Mouse (Mus musculus): ENCODE results near the gene Gm5089. TPM values are rescaled to one million over a fixed set of nuclear protein-coding genes. Genes with fewer than 3 reads are reported as not detected.

The Gm5089 gene
- polyA plus RNA-seq (2014; fragmentation: Nextera tagmentation; extraction: Ambion mirVana): 0.50 and 1.2 TPM in 2 replicates

GRCm38 (mm10) chr14:122450496-122451382 is at the start of gene Gm5089:
TSS of gene Gm5089 (minus strand) at chr14:122451115.
- ATAC-seq (ENCODE audit: low FRiP score): peak; percentile 41; the same call in 1 of the 2 replicates
- H3K36me3 ChIP-seq (replicated peaks; ENCODE audit: control insufficient read depth, insufficient read depth): no peaks in the 10 kb centered on the region
- peak within 1 kb of the TSS; percentile 80 for H3K27ac ChIP-seq
- peaks cover 25% of the 10 kb centered on the region for H3K4me1 ChIP-seq (replicated peaks; ENCODE audit: control insufficient read depth, insufficient read depth, low read length)
- no peaks in the 10 kb centered on the region for H3K9me3 ChIP-seq (ENCODE audit: control insufficient read depth, low read length)
- peak; percentile 26 for DNase-seq (ENCODE audit: low spot score)
- WGBS: under 1% methylated on average over 58 of the region's 59 CpGs
- peak within 1 kb of the TSS; percentile 64 for H3K9ac ChIP-seq
- peak within 1 kb of the TSS; percentile 62 for H3K4me2 ChIP-seq (replicated peaks)
- H3K4me3 ChIP-seq (replicated peaks; ENCODE audit: low read length): peak within 1 kb of the TSS; percentile 40
- H3K27me3 ChIP-seq (ENCODE audit: control insufficient read depth, insufficient read depth, low read length): peaks cover 76% of the 10 kb centered on the region

DNA sequence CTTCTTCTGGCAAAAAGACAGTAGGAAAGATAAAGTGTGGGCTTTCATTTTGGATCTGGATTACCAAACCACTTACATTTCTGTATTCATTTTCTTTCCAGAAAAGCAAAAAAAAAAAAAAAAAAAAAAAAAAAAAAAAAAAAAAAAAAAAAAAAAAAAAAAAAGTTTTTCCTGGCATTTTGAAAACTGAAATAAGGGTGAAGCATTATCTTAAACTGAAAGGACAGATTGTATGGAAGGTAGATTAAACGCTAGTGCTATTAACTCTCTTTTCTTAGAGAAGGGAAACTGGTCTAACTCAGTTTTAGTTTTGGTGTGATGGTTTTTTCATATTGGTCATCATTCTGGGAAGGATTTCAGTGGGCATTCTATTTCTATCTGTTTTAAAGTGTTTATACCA is 41.1 kb upstream of the Gm5089 start:
- Histone ChIP-seq H3K9ac (no peak overlapping the region), H3K27me3 (ENCODE audit: control insufficient read depth, insufficient read depth, low read length) (peaks cover 56% of the 10 kb centered on the region), H3K4me3 (replicated peaks; ENCODE audit: low read length) (no peak overlapping the region), H3K4me1 (replicated peaks; ENCODE audit: control insufficient read depth, insufficient read depth, low read length) (no peaks in the 10 kb centered on the region), H3K36me3 (replicated peaks; ENCODE audit: control insufficient read depth, insufficient read depth) (no peaks in the 10 kb centered on the region), H3K27ac (no peak overlapping the region), H3K4me2 (replicated peaks) (no peak overlapping the region), H3K9me3 (ENCODE audit: control insufficient read depth, low read length) (peaks cover 3% of the 10 kb centered on the region; the same call in 1 of the 2 replicates)
- WGBS: 64% methylated on average over 1 of the region's 1 CpGs
- ATAC-seq (ENCODE audit: low FRiP score): no peak
- DNase-seq (ENCODE audit: low spot score): no peak

DNA sequence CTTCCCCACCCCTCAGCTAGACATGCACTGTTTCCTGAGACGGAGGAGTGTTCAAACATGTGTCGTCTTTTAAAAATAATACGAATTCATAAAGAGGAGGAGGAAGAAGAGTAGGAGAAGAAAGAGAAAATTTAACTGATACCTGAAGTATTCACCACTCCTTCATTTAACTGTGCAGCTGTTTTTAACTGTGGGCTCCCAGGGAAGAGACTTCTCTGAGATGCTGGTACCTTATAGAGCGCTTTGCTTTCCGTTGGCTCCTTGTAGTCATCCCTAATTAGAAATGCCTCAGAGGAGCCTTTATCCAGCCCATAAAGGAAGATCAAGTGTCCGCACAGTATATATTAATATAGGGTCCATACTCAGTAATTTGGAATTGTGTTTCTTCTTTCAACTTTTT is 40.6 kb upstream of the Gm5089 start:
- Histone ChIP-seq H3K27me3 (ENCODE audit: control insufficient read depth, insufficient read depth, low read length) (peaks cover 61% of the 10 kb centered on the region), H3K9ac (no peak overlapping the region), H3K36me3 (replicated peaks; ENCODE audit: control insufficient read depth, insufficient read depth) (no peaks in the 10 kb centered on the region), H3K9me3 (ENCODE audit: control insufficient read depth, low read length) (peaks cover 3% of the 10 kb centered on the region; the same call in 1 of the 2 replicates), H3K4me3 (replicated peaks; ENCODE audit: low read length) (no peak overlapping the region), H3K27ac (no peak overlapping the region), H3K4me1 (replicated peaks; ENCODE audit: control insufficient read depth, insufficient read depth, low read length) (no peaks in the 10 kb centered on the region), H3K4me2 (replicated peaks) (no peak overlapping the region)
- no peak for ATAC-seq (ENCODE audit: low FRiP score)
- DNase-seq (ENCODE audit: low spot score): no peak
- WGBS: 59% methylated on average over 6 of the region's 6 CpGs

DNA sequence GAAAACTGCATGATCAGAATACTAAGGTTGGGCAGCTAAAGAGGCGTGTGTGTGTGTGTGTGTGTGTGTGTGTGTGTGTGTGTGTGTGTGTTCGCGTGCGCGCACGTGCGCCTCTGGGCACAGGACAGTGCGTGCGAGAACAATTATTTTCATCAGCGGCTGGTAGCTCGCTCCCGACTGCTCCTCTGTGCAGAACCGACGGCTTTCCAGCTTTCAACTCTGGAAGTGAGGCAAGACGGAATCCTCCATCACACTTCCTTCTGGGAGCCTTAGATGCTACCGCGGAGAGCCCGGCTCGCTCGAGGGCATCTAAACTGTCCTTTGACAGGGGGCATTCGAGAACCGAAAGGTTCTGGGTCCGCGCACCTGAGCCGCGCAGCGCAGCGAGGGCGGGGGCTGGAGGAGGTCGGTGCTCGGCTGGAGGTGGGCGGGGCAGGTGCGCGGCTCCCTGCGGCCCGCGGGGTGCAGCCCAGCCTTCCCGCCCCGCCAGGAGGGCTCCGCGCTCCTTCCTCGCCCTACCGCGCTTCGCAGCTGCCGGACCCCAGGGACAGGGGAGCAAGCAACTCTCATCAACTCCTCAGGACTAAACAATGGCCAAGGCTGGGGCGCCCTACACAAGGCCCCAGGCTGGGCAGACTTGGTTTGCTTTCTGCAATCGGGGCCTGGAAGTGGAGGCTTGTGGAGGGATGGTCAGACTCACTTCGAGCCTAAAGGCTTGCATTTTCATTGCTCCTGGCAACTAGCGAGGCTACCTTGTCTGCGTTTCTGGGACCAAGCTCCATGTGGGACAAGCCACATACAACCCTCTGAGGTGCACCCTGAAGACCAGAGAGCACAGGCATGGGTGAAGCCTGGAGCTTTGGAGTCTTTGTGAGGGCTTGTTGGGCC is 39.8 kb upstream of the Gm5089 start, which contains the start of gene Gm10837:
Gm10837 (plus strand) TSS at position 146 of the 888 bp plus-strand sequence.
- H3K4me1 ChIP-seq (replicated peaks; ENCODE audit: control insufficient read depth, insufficient read depth, low read length): no peaks in the 10 kb centered on the region
- peaks cover 3% of the 10 kb centered on the region; the same call in 1 of the 2 replicates for H3K9me3 ChIP-seq (ENCODE audit: control insufficient read depth, low read length)
- peaks cover 70% of the 10 kb centered on the region for H3K27me3 ChIP-seq (ENCODE audit: control insufficient read depth, insufficient read depth, low read length)
- peak within 1 kb of the TSS; percentile 27 for H3K4me3 ChIP-seq (replicated peaks; ENCODE audit: low read length)
- no peaks in the 10 kb centered on the region for H3K36me3 ChIP-seq (replicated peaks; ENCODE audit: control insufficient read depth, insufficient read depth)
- DNase-seq (ENCODE audit: low spot score) (no peak), ATAC-seq (ENCODE audit: low FRiP score) (peak; percentile 73)
- peak within 1 kb of the TSS; percentile 51 for H3K9ac ChIP-seq
- peak within 1 kb of the TSS; percentile 68 for H3K27ac ChIP-seq
- H3K4me2 ChIP-seq (replicated peaks): peak within 1 kb of the TSS; percentile 48
- WGBS: 2% methylated on average over 49 of the region's 51 CpGs

GRCm38 (mm10) chr14:122489686-122490414 is 38.9 kb upstream of the Gm5089 start:
- H3K27me3 ChIP-seq (ENCODE audit: control insufficient read depth, insufficient read depth, low read length): peaks cover 77% of the 10 kb centered on the region
- peak; percentile 65 for DNase-seq (ENCODE audit: low spot score)
- no peaks in the 10 kb centered on the region for H3K4me1 ChIP-seq (replicated peaks; ENCODE audit: control insufficient read depth, insufficient read depth, low read length)
- 0 out of 2 replicates have a peak overlapping the region, but pooled peaks have one; percentile 27 for H3K4me3 ChIP-seq (replicated peaks; ENCODE audit: low read length)
- peak overlapping the region; percentile 48 for H3K4me2 ChIP-seq (replicated peaks)
- peaks cover 3% of the 10 kb centered on the region; the same call in 1 of the 2 replicates for H3K9me3 ChIP-seq (ENCODE audit: control insufficient read depth, low read length)
- H3K36me3 ChIP-seq (replicated peaks; ENCODE audit: control insufficient read depth, insufficient read depth): no peaks in the 10 kb centered on the region
- ATAC-seq (ENCODE audit: low FRiP score): no peak
- 1% methylated on average over 12 of the region's 12 CpGs for WGBS
- H3K27ac ChIP-seq: peak overlapping the region; percentile 68; the same call in 1 of the 2 replicates
- peak overlapping the region; percentile 51; the same call in 1 of the 2 replicates for H3K9ac ChIP-seq

DNA sequence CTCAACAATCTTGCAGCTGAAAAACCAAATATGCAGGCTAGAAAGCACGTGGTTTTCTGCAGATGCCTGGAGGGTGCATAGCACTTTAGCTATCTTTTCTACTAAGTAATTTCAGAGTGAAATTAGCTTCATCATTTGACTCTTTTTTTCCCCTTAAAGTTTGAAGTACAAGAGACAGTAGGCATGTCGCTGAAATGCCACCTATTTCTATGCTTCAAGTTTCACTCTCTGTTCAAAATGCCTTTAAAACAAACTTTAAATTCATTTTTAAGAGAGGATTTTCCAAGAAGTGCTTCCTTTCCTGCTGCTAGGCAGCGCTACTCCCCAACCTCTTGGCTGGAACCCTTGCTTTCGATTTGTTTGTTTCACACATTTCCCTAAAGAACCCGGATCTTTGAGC is 38.1 kb upstream of the Gm5089 start:
- peak; percentile 62 for DNase-seq (ENCODE audit: low spot score)
- no peak for ATAC-seq (ENCODE audit: low FRiP score)
- Histone ChIP-seq H3K9me3 (ENCODE audit: control insufficient read depth, low read length) (peaks cover 3% of the 10 kb centered on the region; the same call in 1 of the 2 replicates), H3K4me3 (replicated peaks; ENCODE audit: low read length) (0 out of 2 replicates have a peak overlapping the region, but pooled peaks have one; percentile 2), H3K4me1 (replicated peaks; ENCODE audit: control insufficient read depth, insufficient read depth, low read length) (0 out of 2 replicates have a peak, but pooled peaks cover 3% of the 10 kb centered on the region), H3K9ac (no peak overlapping the region; the same call in 1 of the 2 replicates), H3K27ac (no peak overlapping the region; the same call in 1 of the 2 replicates), H3K4me2 (replicated peaks) (peak overlapping the region; percentile 48), H3K36me3 (replicated peaks; ENCODE audit: control insufficient read depth, insufficient read depth) (no peaks in the 10 kb centered on the region), H3K27me3 (ENCODE audit: control insufficient read depth, insufficient read depth, low read length) (peaks cover 85% of the 10 kb centered on the region)
- 1% methylated on average over 5 of the region's 5 CpGs for WGBS

- Histone ChIP-seq H3K4me3 (replicated peaks; ENCODE audit: low read length) (no peak overlapping the region), H3K4me1 (replicated peaks; ENCODE audit: control insufficient read depth, insufficient read depth, low read length) (0 out of 2 replicates have a peak, but pooled peaks cover 4% of the 10 kb centered on the region), H3K27ac (no peak overlapping the region), H3K4me2 (replicated peaks) (peak overlapping the region; percentile 36), H3K27me3 (ENCODE audit: control insufficient read depth, insufficient read depth, low read length) (peaks cover 86% of the 10 kb centered on the region), H3K9ac (no peak overlapping the region), H3K36me3 (replicated peaks; ENCODE audit: control insufficient read depth, insufficient read depth) (no peaks in the 10 kb centered on the region), H3K9me3 (ENCODE audit: control insufficient read depth, low read length) (no peaks in the 10 kb centered on the region)
- 9% methylated on average over 5 of the region's 5 CpGs for WGBS
- DNase-seq (ENCODE audit: low spot score) (peak; percentile 29), ATAC-seq (ENCODE audit: low FRiP score) (no peak)
Measured at GRCm38 (mm10) chr14:122487366-122487765, 36.5 kb upstream of the Gm5089 start.

DNA sequence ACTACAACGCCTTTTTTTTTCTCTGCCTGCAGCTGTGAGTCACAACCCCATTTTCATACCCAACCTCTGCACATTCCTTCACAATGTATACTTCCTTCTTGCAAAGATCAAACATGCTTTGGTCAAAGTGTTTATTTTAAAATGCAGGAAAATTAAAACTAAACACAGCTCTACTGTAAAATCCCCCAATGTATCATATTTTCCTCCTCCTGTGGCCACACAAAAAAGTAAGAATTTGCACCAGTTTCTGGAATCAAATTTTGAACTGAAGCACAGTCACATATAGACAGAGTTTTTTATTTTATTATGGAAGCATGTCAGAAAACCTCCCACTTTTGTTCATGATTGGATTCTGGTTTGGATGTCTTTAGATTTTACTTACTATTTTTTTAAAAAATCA is 35.7 kb upstream of the Gm5089 start:
- H3K4me1 ChIP-seq (replicated peaks; ENCODE audit: control insufficient read depth, insufficient read depth, low read length): 0 out of 2 replicates have a peak, but pooled peaks cover 4% of the 10 kb centered on the region
- ATAC-seq (ENCODE audit: low FRiP score) (no peak), DNase-seq (ENCODE audit: low spot score) (no peak)
- no peak overlapping the region for H3K4me3 ChIP-seq (replicated peaks; ENCODE audit: low read length)
- H3K27me3 ChIP-seq (ENCODE audit: control insufficient read depth, insufficient read depth, low read length): peaks cover 89% of the 10 kb centered on the region
- no peak overlapping the region for H3K9ac ChIP-seq
- H3K9me3 ChIP-seq (ENCODE audit: control insufficient read depth, low read length): no peaks in the 10 kb centered on the region
- H3K27ac ChIP-seq: no peak overlapping the region
- no peaks in the 10 kb centered on the region for H3K36me3 ChIP-seq (replicated peaks; ENCODE audit: control insufficient read depth, insufficient read depth)
- H3K4me2 ChIP-seq (replicated peaks): no peak overlapping the region
- WGBS: 12% methylated on average over 1 of the region's 1 CpGs
